Mouse (Mus musculus) spleen, embryonic (tissue): Measurements from ENCODE around the gene Usf3.

Experiments
- CTCF ChIA-PET: fragments of 350-600 bp; sonication (Branson Sonifier 250); formaldehyde crosslinking; loops from one replicate; lab custom pipeline; 2022; lab: Charles Lee

Gene Usf3

DNA sequence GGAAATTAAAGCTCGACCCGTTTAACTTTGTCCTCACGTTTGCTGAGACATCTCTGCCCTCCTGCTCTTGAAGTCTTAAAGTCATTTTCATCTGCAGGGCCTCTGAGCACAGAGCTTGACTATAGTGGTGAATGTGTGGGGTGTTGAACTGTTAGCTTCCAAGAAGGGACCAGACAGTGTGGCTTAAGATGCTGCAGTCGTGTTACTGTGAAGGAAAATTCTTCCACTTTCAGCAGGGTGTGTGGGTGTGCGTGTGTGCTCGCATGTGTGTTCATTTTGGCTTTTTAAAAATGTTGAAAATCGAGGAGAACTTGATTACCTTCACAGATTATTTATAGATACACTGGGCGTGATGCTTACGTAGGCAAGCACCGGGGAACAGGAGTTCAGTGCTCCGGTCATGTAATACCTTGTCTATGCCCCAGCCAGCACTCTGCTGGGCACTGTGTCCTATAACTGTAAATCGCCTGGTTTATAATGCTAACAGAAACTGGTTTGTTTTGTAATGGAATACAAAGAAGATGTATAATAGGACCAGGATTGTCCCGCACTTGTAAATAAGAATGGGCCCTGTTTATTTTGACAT, 53.8 kb downstream of the Usf3 start:
- CTCF ChIA-PET: no interaction called here

DNA sequence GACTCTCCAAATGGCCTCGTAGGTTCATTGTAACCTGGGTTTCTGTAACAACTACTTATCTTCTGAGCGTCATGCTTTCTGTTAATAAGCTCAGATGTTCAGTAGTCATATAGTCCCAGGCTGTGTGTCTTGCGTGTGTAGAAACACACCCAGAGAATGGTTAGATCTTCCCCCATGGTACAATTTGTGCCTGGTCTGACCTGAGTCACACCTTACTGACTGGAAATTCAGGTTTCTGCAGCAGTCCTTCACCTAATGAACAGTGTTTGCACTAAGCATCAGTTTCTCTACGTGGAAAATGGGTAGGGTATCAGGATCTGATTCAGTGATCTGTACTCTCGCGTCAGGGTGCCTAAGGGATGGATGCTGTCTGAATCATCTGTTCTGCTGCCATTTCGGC, 60.0 kb downstream of the Usf3 start:
- CTCF ChIA-PET: no interaction called here

DNA sequence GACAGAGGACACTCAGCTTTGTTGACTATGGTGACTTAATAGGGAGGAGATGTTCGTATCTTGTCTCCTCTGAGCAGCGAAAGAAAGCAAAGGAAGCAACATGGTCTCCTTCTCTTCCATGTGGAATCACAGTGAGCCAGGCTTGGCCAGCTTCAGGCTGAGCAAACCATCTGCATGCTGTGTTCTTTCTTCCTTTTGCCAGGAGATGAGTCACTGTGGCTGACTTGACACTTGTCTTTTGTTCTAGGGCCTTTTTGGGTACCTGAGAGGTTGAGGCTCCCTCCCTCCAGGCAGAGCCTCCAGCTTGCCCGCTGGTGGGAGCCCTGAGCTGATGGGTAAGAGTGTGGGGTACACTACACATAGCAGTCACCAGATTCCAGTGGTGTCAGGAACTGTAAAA, 64.8 kb downstream of the Usf3 start:
- CTCF ChIA-PET: interaction anchor here (0.6 kb wide), 1 partner anchor 370 kb away, joined by 14 read pairs; no protein-coding TSS in a partner anchor

DNA sequence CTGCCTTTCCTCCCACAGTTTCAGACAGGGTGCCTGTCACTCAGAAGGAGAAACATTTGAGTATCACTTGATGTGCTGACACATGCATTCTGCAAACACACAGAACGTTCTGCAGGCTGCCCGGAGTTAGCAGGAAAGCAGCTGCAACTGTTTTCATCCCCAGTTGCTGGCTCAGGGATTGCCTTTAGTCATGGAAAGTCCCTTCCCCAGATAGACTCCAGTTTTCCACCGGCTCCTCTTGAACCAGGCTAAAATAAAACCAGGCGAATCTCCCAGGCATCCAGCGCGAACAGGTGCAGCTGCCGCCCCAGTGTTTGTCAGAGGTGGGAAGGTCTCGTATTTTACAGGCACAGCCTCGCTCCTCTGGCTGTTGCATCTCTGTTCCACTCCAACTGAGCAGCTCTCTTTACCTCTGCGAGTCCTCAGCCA, 65.8 kb downstream of the Usf3 start:
- CTCF ChIA-PET: no interaction called here

DNA sequence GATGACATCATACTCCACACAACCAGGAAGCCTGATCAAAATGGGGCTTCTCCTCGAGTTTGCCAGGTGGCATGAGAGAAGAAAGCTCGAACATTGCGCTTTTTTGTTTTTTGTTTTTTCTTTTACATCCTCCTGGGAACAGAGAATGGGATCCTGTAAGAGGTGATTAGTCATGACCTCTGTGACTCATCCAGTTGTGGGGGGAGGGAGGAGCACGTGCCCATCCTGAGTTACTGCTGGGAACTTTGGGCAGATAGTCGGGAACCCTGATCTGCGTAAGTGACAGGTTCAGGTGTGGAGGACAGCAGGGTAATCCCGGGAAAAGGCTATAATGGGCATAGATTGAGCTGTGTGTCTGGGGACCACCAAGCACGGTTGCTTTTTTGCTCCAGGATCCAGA, 67.4 kb downstream of the Usf3 start:
- CTCF ChIA-PET: no interaction called here

DNA sequence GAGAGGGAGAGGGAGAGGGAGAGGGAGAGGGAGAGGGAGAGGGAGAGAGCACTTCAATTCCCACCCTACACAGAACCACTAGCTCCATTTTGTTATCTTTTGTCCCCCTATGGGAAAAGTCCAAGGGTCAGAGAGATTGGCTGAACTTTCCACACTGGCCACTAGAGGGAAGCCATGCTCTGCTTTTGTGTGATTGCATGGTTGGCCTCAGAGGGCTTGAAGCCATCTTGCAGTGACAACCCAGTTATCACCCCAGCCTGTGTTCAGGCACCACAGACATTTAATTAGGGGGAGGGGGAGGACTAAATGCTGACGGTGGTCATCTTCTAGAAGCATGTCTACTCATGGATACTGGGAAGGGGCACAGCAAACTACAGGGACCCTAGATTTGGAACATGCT, 69.6 kb downstream of the Usf3 start:
- CTCF ChIA-PET: interaction anchor here (1.0 kb wide), 1 partner anchor 124 kb away, joined by 3 read pairs; no protein-coding TSS in a partner anchor

DNA sequence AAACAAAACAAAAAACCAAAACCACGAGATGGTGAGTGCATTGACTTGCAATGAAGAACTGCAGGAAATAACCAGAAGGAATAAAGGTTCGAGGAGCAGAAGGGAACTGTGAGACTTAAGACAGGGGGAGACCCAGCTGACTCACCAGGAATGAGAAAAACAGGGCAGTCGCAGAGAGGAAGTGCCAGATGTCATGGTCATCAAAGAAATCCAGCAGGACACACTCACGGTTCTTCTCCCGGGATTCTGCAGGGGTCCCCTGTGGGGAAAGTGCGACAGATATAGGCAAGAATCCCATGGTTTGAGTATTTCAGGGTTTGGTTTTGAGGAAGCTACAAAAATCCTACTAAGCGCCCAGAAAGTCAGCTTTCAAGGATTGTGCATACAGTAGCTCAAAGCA, 70.3 kb downstream of the Usf3 start:
- CTCF ChIA-PET: no interaction called here

DNA sequence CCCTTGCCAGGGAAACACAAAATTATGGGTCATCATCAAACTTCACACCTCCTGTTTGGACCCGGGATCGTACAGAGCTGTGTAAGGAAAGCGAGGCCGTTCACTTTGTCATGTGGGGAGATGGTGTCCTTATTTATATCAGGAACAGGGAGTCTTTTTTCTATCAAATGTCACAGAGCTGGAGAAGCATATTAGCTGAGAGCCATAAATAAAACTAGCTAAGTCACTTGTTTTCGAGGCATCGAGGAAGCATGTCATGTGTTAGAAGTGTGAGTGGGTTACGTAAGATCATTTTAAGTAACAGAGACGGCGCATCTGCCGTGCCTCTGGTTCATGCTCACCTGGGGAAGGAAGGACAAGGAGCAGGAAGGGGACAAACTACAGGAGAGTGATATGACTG, 76.9 kb downstream of the Usf3 start:
- CTCF ChIA-PET: no interaction called here

DNA sequence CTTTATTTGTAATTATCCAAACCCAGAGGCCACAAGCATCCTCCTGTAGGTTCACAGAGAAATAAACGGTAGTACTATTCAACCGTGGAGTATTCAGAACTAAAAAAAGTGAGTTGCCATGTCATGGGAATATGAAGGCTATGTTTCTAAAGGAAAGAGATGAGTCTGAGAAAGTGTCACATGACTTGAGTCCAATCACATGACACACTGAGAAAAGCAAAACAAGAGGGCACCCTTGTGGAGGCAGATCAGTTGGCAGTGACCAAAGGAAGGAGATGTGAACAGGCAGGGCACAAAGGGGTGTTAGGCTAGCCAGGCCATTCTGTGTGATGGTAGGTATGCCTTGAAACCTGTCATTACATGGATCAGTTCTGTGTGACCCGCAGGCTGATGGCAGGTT, 79.7 kb downstream of the Usf3 start:
- CTCF ChIA-PET: no interaction called here

DNA sequence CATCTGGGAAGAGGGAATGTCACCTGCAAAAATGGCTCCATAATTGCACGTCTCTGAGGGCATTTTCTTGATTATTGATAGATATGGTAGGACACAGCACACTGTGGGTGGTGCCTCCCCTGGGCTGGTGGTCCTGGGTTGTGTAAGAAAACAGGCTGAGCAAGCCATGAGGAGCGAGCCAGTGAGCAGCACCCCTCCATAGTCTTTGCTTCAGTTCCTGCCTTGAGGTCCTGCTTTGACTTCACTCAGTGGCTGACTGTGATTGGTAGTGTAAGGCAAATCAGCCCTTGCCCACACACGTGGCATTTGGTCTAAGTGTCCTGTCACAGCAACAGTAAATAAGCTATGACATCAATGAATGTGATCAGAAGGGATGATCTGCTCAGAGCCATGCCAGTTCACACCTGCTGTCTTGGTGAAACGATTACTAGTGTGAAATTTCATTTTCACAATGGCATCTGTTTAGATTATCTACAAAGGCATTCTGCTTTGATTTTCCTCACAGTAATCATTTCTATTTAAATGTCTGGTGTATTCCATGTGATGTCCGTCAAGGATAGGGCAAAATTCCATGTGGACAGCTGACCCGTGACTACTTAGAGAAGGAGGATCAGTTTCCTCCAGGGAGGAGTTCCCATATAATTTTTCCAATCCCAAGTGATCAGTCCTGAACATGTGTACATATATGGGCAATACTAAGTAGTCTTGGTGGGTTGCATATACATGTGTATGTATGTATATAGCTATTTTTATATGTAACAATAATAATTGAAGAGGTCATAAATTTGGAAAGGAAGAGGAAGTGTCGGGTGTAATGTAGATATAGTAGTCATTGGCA, 81.0 kb downstream of the Usf3 start:
- CTCF ChIA-PET: no interaction called here

DNA sequence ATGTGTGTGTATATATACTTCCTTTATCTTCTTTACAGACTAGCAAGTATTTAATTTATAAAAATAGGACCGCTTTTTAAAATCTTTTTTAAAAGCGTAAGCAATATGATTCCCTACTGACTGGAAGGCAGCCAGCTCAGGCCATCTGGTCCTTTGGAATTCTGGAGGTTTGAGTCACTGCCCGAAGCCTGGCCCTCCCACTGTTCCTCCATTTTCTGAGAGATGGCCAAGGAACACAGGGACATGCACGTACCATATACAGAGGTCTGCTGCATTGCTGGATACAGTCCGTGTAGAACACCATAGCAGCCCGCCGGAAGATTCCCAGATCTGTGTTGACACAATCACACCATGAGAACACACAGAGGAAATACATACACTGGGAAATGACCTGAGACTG, 81.7 kb downstream of the Usf3 start:
- CTCF ChIA-PET: no interaction called here

DNA sequence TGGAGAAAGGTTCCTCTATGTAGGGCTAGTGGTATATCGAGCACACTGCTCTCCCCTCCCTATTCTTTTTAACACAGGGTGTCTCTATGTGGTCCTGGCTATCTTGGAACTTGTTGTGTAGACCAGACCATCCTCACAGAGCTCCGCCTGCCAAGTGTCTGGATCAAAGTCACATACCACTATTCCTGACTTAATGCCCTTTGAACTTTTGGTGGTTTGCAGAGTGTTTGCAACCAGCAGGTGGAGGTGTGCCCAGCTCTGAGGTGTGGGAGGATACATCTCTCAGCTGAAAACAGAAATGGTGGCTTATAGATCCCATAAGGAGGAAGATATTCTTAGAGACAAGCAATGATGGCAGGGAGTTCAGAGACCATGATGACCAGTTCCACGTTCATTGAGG, 84.4 kb downstream of the Usf3 start:
- CTCF ChIA-PET: no interaction called here

DNA sequence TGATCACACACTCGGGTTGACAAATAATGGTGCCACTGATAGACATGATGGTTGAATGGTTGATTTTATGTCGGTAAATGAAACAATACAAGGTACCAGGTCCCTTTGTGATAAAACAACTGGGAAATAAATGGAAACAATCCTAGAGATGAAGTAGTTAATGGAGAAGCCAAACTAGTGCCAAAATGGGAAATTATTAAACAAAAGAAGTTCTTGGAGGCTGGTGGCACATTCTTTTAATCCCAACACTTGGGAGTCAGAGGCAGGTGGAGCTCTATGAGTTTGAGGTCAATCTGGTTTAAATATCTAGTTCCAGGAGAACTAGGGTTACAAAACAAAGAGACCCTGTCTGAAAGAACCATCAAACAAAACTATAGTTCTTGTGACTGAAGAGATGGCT, 91.9 kb downstream of the Usf3 start:
- CTCF ChIA-PET: no interaction called here

DNA sequence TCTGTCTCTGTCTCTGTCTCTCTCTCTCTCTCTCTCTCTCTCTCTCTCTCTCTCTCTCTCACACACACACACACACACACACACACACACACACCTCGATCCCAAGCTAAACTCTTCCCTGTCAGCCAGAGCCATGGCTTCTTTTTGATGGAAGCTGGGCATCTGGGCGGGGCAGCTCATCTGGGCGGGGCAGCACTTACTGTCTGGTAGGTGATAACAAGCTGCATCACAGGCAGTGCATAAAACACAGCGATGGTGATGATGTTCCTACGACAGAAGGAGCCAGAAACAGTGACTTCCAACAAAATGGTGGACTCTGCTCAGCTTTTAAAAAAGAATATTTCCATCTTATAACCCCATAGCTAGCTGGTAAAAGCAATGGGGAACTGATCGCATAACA, 92.5 kb downstream of the Usf3 start:
- CTCF ChIA-PET: no interaction called here

DNA sequence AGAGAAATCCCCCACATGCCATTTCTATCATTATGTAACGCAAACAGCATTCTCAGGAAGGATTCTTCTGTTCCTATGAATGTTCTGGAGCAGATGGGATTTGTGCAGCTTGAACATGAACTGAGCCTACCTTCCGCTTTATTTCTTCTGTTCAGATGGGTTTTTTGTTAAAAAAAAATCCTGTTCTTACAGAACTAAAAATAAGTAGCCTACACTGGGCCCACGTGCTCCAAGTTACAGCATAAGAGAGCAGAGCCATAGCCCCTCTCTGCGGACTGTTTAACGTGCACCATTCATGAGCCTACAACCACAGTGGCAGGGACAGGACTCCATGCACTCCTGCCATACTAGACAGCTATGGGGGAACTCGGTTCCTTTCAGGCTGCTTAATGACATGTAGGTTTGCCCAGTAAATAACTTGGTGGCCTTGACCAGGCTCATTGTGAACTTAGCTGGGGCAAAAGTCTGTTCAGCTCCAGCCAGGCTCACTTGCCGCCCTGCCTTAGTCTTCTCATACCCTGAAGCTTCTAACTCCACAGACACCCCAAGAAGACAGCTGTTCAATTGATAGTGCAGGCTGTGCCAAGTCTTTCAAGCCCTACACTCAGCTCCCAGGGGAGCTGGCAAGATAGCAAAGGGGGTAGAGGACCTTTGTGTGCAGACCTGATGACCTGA, 95.6 kb downstream of the Usf3 start:
- CTCF ChIA-PET: no interaction called here

DNA sequence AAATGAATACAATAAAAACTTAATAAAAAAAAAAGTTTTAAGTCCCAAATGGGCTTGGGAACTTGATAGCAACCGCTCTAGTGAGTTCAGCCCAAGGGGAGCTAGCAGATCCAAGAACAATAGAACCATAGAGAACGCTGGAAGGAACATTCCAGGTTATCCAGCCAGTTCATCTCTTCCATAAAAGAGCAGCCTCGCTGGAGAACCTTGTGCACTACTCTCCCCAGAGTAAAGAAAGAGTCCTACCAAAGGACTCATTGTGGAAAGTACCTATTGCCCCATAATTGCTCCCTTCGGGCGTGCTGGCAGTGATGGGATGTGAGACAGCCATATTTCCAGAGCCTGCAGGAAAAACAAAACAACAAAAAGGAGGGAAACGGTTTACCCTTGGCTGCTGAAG, 96.5 kb downstream of the Usf3 start:
- CTCF ChIA-PET: interaction anchor here (0.7 kb wide), 1 partner anchor 931 kb away, joined by 11 read pairs; no protein-coding TSS in a partner anchor

DNA sequence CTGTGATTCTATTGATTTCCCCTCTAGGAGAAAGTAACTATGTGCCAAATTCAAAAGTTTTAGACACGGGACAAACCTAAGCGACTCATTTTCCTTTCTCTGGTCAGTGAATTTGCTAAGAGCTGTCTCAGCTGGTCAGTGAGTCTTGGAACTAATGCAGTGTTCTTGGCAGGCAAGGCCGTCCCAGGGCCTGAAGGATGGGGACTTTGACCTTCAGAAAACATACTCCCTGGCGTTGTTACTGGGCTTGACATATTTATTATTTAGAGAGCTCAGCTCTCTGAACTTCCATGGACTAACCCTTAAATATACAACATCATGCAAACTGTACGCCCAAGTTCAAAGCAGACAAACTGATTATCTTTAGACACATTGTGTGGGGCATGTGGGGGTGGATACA, 97.6 kb downstream of the Usf3 start:
- CTCF ChIA-PET: no interaction called here

DNA sequence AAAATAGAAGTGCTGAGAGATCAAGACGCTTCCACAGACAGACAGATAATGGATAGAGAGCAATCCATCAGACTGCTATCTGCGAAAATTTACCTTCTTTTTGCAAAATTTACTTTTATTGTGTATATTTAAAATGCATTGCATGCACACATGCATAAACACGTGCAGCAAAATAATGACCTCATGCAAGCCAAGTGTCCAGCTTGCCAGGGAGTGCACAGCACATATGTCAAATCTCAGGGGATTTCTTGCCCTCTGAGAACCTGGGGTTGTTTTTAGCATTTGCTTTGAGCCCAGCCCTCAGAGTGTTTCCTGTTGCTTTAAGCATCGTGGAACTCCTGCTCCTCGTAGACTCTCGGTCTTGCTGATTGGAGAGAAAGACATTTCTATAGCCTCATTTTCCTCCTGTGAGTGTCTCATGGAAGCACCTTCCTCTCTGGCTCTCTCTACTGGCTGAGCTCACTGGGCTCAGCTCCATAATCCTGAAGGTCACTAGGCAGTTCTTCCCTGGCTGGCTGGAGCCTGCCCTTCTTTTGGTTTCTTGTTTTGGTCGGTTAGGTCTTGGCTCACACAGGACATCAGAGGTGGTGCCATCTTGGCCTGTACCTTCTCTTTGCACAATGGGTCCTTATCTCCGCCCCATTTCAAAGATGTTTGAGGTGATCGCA, 98.5 kb downstream of the Usf3 start:
- CTCF ChIA-PET: no interaction called here
